Mouse (Mus musculus): ENCODE data around the gene Sgk1. TPM values are rescaled to one million over a fixed set of nuclear protein-coding genes. Genes with fewer than 3 reads are reported as not detected.
"Not testable (repeated sequence)": the region's sequence is repeated elsewhere in the genome, so short reads cannot be mapped to it uniquely, and the experiment has no call there.

Sgk1 gene
- total RNA-seq, 1 experiment from 2014 or later, result 90.4 TPM

DNA sequence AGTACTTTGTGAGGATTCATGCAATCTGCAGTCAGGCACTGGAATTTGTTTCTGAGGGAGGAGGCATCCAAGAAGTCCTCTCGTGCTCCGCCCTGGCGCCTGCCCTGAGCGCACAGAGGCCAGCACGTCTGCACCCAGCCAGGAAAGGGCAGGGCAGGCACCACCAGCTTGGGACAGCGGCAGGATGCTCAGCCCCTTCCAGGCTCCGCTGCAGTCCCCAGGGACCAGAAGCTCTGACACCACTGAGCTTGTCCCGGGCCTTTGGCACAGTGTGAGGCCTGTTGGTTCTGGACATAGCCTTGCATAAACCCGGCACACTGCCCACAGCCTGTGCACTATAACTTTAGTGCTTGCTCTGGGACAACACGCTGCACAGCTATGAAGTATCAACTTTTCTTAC lies 24.3 kb upstream of the Sgk1 start:
- ATAC-seq (ENCODE audit: extremely low read depth, insufficient number of reproducible peaks, low FRiP score, poor library complexity, severe bottlenecking), result no peak

DNA sequence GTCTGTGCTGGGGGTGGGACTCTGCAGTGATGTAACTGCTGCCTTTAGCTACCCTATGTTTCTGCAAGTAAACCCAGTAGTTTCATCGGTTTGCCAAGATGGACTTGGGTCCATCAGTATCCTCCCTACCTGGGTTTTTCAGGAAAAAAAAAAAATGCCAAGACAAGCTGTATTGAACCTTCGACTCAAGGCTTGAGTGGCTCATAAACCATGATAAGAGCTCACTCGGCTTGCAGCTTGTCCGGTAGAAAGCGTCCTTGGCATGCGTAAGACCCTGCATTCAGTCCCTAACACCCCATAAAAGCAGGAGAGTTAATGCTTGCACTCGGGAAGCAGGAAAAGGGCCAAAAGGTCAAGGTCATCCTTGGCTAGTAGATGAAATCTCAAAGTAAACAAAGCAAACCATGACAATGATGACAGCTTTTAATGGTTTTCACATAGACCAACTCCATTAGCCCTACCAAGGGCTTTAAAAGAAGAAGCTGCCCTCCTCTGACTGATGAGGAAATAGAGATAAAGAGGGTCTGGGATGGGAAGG lies 23.5 kb upstream of the Sgk1 start:
- ATAC-seq (ENCODE audit: extremely low read depth, insufficient number of reproducible peaks, low FRiP score, poor library complexity, severe bottlenecking), result no peak

- no peak for ATAC-seq (ENCODE audit: extremely low read depth, insufficient number of reproducible peaks, low FRiP score, poor library complexity, severe bottlenecking)
Measured at GRCm38 (mm10) chr10:21866504-21866903, 15.5 kb upstream of the Sgk1 start.

DNA sequence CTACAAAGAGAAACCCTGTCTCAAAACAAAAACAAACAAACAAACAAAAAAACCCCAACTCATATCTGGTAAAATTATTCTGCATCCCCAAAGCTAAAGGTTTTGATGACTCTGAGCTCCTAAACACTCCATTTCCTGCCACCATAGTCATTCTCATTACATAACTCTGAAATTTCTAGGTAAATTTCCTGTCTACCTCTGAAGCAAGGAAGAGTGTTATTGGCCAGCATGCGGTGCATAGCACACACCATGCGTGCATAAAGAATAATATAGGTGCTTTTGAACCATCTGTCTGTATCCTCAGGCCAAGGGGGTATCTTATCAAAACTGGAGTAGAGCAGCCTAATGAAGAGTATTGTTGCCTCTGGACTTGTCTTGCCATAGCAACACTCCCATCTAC lies 13.8 kb upstream of the Sgk1 start:
- no peak for ATAC-seq (ENCODE audit: extremely low read depth, insufficient number of reproducible peaks, low FRiP score, poor library complexity, severe bottlenecking)

DNA sequence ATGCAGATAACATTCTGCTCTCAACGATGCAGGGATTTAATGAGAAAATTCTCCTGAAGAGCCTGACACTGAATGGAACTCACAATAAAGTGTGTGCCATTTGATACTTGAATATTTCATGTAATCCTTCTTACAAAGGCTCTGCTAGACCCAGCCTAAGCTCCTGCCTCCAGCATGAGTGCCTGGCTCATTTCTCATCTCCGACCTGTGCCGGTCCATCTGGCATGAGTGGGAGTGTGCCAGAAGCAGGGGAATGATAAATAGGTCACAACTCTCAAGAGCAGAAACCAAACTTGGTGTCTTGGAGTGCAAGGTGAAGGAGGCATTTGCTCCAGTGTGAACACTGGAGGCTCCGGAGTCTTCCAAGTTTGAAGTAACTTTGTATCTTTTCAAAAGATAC lies 13.4 kb upstream of the Sgk1 start:
- ATAC-seq (ENCODE audit: extremely low read depth, insufficient number of reproducible peaks, low FRiP score, poor library complexity, severe bottlenecking), result no peak

DNA sequence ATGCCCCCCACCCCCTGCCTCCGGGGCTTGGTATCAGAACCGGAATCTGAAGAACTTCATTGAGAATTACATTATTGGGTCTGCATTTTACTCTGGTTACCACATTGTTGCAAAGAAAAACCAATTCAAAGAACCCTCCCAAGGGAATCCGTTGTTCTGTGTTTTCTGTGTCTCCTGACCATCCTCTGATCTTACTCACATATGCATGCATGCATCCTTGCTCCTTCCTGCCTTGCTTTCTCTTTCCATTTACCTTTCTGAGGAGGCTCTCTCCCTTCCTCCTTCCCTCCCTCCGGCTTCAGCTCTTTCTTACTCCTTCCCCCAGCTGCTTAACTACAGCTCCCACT lies 174 bp upstream of the Sgk1 start:
- ATAC-seq (ENCODE audit: extremely low read depth, insufficient number of reproducible peaks, low FRiP score, poor library complexity, severe bottlenecking), result no peak

GRCm38 (mm10) chr10:21883587-21883986 lies 1.6 kb downstream of the Sgk1 start:
- ATAC-seq (ENCODE audit: extremely low read depth, insufficient number of reproducible peaks, low FRiP score, poor library complexity, severe bottlenecking), result no peak

DNA sequence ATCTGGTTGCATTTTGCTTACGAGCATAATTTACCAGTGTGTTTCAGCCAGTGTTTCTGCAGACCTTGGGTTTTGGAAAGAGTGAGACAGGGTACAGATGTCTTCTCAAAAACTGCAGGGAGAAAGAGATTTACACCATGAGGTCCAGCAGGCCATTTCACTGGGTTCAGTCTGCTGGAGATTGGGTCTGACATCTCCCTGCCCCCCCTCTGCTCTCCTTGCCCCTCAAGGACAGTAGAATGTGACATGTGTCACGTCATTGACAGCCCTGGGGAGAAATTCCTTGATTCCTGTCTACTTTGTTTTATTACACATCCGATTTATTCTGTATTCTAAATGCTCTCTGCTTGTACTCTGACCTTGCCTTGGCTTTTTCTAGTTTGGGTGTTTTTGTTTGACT lies 2.5 kb downstream of the Sgk1 start:
- no peak for ATAC-seq (ENCODE audit: extremely low read depth, insufficient number of reproducible peaks, low FRiP score, poor library complexity, severe bottlenecking)

DNA sequence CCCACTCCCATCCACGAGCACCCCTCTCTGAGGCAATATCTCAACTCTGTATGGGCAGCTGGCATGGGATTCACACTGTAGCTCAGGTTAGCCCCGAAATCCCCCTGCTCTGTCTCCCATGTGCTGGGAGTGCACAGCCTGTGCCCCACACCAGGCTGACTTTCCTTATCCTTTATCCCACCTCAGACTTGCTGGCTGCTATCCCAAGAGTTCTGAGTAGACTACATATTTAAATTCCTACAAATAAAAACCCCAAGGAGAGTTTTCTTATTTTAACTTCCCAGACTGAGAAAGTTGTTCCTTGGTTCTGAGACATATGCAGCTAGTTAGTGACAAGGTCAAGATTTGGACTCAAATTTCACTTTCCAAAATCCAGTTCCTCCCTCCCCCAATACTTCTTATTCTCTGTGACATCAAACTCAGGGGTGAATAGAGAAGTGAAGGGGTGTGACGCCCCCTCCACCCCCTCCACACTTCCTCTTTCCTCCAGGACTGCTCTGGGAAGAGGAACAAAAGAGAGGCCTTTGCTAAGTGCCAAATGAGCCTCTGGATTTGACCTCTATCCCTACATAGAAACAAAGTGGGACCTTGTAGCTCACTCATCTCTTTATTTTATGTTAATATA lies 7.3 kb downstream of the Sgk1 start:
- peak; percentile 92 for ATAC-seq (ENCODE audit: extremely low read depth, insufficient number of reproducible peaks, low FRiP score, poor library complexity, severe bottlenecking)

DNA sequence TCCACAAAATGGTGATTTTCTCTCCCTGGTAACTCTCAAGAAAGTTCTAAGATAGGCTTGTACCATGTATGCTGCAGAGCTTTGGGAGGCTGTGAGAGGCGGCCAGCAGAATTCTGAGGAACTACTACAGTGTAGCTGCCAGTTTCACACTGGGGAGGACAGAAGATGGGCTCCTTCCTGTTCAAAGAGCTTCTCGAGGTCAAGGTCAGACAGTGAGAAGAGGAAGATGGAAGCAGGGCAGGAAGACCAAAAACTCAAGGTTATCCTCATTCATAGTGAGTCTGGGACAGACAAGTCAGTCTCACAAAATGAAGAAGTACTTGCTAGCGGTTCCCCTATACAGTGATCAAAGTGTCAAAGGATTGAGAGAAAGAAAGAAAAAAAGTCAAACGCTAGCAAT lies 8.3 kb downstream of the Sgk1 start:
- peak; percentile 45; the same call in 1 of the 2 replicates for ATAC-seq (ENCODE audit: extremely low read depth, insufficient number of reproducible peaks, low FRiP score, poor library complexity, severe bottlenecking)

- ATAC-seq (ENCODE audit: extremely low read depth, insufficient number of reproducible peaks, low FRiP score, poor library complexity, severe bottlenecking), result no peak
Measured at GRCm38 (mm10) chr10:21891442-21891841, 9.5 kb downstream of the Sgk1 start.

DNA sequence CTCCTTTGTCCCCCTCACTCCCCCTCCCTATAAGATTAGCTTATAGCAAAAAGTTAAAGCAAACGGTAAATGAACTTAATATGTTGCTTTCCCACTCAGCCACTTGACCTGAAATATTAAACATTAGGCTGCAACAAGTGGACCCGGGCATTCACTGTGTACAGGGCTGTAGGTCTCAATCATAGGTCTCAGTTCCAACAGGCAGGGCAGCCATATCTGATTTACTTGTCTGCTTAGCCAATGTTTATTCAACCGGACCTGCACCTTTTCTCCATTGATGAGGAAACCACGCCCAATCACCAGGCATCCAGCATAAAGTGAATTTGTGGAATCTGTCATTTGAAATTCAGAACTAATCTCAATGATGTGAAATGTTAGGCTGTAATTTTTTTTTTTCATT lies 10.1 kb downstream of the Sgk1 start:
- no peak for ATAC-seq (ENCODE audit: extremely low read depth, insufficient number of reproducible peaks, low FRiP score, poor library complexity, severe bottlenecking)

- ATAC-seq (ENCODE audit: extremely low read depth, insufficient number of reproducible peaks, low FRiP score, poor library complexity, severe bottlenecking), result no peak
Measured at GRCm38 (mm10) chr10:21898417-21898816, 16.4 kb downstream of the Sgk1 start.

DNA sequence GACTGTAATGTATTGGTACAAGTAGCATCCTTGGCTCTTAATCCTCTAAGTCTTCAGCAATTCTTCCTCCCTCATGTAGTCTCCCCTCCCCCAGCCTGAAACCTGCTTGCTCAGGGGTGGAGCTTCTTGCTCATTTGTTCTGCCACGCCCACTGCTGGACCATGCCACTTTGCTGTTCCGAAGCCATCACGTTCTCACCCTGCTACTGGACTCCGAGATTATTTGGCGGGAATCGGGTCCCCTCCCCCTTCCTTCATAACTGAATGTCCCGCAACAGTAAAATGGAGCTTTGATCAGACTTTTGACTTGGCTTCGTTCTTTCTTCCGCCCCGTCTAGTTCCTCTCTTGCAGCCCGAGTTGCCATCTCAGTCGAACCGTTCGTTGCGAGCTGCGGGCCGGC lies 16.9 kb downstream of the Sgk1 start:
- ATAC-seq (ENCODE audit: extremely low read depth, insufficient number of reproducible peaks, low FRiP score, poor library complexity, severe bottlenecking), result not testable (repeated sequence)

- no peak for ATAC-seq (ENCODE audit: extremely low read depth, insufficient number of reproducible peaks, low FRiP score, poor library complexity, severe bottlenecking)
Measured at GRCm38 (mm10) chr10:21899397-21899796, 17.4 kb downstream of the Sgk1 start.

- ATAC-seq (ENCODE audit: extremely low read depth, insufficient number of reproducible peaks, low FRiP score, poor library complexity, severe bottlenecking), result no peak
Measured at GRCm38 (mm10) chr10:21902152-21903140, 20.5 kb downstream of the Sgk1 start.

DNA sequence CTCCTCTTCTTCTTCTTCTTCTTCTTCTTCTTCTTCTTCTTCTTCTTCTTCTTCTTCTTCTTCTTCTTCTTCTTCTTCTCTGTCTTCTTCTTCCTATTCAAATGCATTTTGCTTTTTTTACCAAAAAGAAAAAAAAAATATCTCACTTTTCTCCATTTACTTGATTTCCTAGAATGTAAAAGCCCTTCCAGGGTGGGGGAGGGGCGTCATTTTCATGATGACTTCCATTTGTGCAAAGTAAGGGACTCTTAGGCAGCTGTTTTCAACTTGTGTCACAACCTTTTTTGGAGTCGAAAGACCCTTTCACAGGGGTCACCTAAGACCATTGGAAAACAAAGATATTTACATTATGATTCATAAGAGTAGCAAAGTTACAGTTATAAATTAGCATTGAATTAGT lies 22.2 kb downstream of the Sgk1 start:
- no peak for ATAC-seq (ENCODE audit: extremely low read depth, insufficient number of reproducible peaks, low FRiP score, poor library complexity, severe bottlenecking)

DNA sequence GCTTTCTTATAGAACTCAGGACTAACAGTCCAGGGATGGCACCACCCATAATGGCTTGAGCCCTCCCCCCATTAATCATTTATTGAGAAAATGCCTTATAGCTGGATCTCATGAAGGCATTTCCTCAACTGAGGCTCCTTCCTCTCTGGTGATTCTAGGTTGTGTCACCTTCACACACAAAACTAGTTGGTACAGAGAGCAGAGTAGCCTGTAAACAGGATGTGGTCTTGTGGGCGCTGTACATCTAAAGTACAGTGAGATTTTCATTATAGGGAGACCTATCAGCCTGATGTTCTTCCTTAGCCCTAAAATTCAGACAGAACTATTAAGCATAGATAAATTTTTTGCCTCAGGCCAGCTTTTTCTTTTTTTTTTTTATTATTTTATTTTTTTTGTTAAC lies 23.6 kb downstream of the Sgk1 start:
- peak; percentile 83 for ATAC-seq (ENCODE audit: extremely low read depth, insufficient number of reproducible peaks, low FRiP score, poor library complexity, severe bottlenecking)

- ATAC-seq (ENCODE audit: extremely low read depth, insufficient number of reproducible peaks, low FRiP score, poor library complexity, severe bottlenecking), result peak; percentile 24; the same call in 1 of the 2 replicates
Measured at GRCm38 (mm10) chr10:21906894-21907446, 25.0 kb downstream of the Sgk1 start.

- peak; percentile 34; the same call in 1 of the 2 replicates for ATAC-seq (ENCODE audit: extremely low read depth, insufficient number of reproducible peaks, low FRiP score, poor library complexity, severe bottlenecking)
Measured at GRCm38 (mm10) chr10:21907784-21908183, 25.8 kb downstream of the Sgk1 start.

Measured in neutrophil, adult 5-6 weeks (primary cell).